Mouse (Mus musculus) granulocyte monocyte progenitor cell, adult 5-6 weeks (primary cell): ENCODE data around the gene Isl1. TPM values are rescaled to one million over a fixed set of nuclear protein-coding genes. Genes with fewer than 3 reads are reported as not detected.
A peak's percentile ranks its signal among the peaks of the same experiment; 100 is the strongest.

Experiments
- ATAC-seq: replicated peaks from 2 replicates; pipeline ENCODE4 v1.8.0; 2016; ENCODE audit warnings: mild to moderate bottlenecking, moderate TSS enrichment, inconsistent platforms; ENCODE audit not compliant: poor library complexity, severe bottlenecking
- total RNA-seq, 2 experiments: library from RNA; stranded (forward) in 1 of 2; stranded (reverse) in 1 of 2; fragments of 200-712, 200-1000 nt in 1 of 2; fragments of >200 nt in 1 of 2; fragmentation: Nextera tagmentation in 1 of 2; gene quantifications; 2 replicates each; pipeline ENCODE4 v1.2.3; 2014 to 2017

Isl1 gene
- total RNA-seq, 2 experiments from 2014 or later = not detected

DNA sequence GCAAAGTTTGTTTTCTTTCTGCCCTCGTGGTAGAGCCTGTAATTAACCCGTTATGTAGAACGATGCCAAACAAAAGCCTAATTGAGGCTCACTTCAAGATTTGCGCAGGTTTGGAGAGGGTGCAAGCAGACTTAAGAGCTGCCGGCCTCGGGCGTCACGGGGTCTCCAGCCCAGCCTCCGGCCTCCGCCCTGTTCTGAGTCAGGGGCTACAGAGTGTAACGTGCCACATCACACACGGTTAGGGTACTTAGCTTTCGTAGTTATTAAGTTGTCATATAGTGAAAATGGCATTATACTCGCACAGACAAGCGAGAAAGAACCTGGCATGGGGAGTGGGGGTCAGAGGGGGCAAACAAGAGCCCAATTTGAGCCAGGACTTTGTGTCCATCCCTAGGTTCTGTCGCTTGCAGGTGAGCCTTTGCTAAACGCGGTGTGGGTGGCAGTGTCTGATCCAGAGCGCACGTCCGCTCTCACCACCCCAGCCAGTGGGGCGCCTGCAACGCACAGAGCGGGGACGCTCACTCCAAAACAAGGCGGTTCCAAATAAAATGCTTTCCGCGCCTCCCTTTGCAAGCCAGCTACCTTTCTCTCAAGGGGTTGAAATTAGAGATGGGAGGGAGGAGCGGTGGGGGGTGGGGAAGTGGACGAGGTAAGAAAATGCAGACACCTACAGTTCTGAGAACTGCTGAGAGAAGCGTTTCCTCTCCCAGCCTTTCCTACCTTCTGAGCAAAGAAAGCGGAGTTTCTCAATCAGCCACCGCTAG lies 12.3 kb downstream of the Isl1 start:
- 0 out of 2 replicates have a peak, but pooled peaks have one; percentile 17 for ATAC-seq

GRCm38 (mm10) chr13:116295401-116295800 lies 14.1 kb downstream of the Isl1 start:
- ATAC-seq = no peak

DNA sequence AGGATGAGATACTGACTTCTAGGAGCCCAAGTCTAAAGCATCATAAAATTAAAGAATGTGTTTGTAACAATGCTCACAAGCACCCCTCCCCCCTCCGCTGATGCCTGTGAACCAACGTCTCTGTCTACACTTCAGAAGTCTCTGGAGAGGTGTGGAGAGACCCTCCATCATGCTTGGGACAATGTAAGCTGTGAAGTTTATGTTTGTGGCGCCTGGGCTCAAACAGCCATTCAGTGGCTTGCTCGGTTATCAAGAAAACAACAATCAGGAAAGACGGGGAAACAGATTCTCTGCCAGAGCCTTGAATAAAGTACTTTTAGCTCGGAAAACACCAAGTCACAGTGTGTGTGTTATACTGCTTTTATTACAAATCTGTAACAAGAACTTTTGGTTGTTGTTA lies 14.8 kb downstream of the Isl1 start:
- no peak for ATAC-seq

GRCm38 (mm10) chr13:116294151-116294461 lies 15.4 kb downstream of the Isl1 start:
- no peak for ATAC-seq

GRCm38 (mm10) chr13:116293301-116294150 lies 16.0 kb downstream of the Isl1 start:
- no peak; the same call in 1 of the 2 replicates for ATAC-seq

- ATAC-seq = no peak
These were observed 19.8 kb downstream of the Isl1 start for GRCm38 (mm10) chr13:116289655-116290054.

- ATAC-seq = no peak
These were observed 30.2 kb downstream of the Isl1 start for GRCm38 (mm10) chr13:116279207-116279772.
